Mouse (Mus musculus): ENCODE measurements around the gene Ptp4a2. TPM values are rescaled to one million over a fixed set of nuclear protein-coding genes. Genes with fewer than 3 reads are reported as not detected.

The Ptp4a2 gene
- polyA plus RNA-seq, 1 experiment from 2014 or later: 306 TPM

DNA sequence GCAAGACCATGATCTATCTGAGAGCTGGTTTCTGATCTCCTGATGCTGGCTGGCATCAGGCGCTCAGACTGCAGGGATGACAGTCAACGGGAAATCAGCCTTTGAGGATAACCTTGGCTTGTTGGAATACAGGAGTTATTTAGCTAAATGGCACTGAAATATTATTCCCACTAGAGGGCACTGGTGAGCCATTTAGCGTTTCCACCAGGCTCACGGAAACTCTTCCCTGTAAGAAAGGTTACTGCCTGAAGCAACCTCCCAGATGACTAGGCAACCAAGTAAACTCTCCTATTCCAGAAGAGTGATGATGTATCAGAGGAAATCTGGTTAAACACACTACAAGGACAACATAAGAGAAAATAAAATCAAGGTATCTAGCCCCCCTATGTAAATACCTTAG, 25.8 kb upstream of the Ptp4a2 start:
- H3K27ac ChIP-seq: no peak overlapping the region
- peaks cover 16% of the 10 kb centered on the region for H3K4me1 ChIP-seq (replicated peaks)
- H3K9ac ChIP-seq: no peak overlapping the region
- no peaks in the 10 kb centered on the region for H3K9me3 ChIP-seq
- H3K4me3 ChIP-seq: no peak overlapping the region
- WGBS: 3% methylated on average over 4 of the region's 4 CpGs
- no peaks in the 10 kb centered on the region for H3K27me3 ChIP-seq
- no peaks in the 10 kb centered on the region for H3K36me3 ChIP-seq
- H3K4me2 ChIP-seq: no peak overlapping the region
- no peak for ATAC-seq (ENCODE audit: low FRiP score)

DNA sequence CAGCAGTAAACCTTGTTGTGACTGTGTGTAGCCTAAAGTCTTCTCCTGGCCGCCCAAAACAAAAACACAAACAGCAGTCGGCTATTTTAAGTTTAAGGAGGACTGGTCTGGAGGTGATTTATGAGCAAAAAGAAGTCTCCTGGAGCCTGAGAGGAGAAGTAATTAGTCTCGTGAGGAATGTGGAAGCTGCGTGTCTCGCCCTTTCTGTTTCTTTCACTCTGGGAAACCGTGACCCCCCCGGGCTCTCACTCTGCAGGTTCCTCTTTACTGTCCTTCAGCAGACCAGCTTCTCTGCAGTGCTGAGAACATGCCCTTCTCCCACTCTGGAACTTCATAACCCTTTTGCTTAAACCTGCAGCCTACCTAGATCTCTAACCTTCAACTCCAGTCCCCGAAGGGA, 22.3 kb upstream of the Ptp4a2 start:
- WGBS: 73% methylated on average over 8 of the region's 8 CpGs
- no peak overlapping the region for H3K4me3 ChIP-seq
- H3K9me3 ChIP-seq: no peaks in the 10 kb centered on the region
- no peaks in the 10 kb centered on the region for H3K36me3 ChIP-seq
- H3K4me1 ChIP-seq (replicated peaks): peaks cover 10% of the 10 kb centered on the region
- H3K27me3 ChIP-seq: no peaks in the 10 kb centered on the region
- no peak overlapping the region for H3K27ac ChIP-seq
- H3K9ac ChIP-seq: no peak overlapping the region
- no peak for ATAC-seq (ENCODE audit: low FRiP score)
- H3K4me2 ChIP-seq: no peak overlapping the region

GRCm38 (mm10) chr4:129789635-129790034, 21.4 kb upstream of the Ptp4a2 start:
- Histone ChIP-seq H3K4me2 (no peak overlapping the region), H3K27ac (no peak overlapping the region), H3K9me3 (no peaks in the 10 kb centered on the region), H3K27me3 (no peaks in the 10 kb centered on the region), H3K9ac (no peak overlapping the region), H3K4me3 (no peak overlapping the region), H3K4me1 (replicated peaks) (peaks cover 12% of the 10 kb centered on the region), H3K36me3 (no peaks in the 10 kb centered on the region)
- ATAC-seq (ENCODE audit: low FRiP score): no peak
- WGBS: 95% methylated on average over 2 of the region's 2 CpGs

DNA sequence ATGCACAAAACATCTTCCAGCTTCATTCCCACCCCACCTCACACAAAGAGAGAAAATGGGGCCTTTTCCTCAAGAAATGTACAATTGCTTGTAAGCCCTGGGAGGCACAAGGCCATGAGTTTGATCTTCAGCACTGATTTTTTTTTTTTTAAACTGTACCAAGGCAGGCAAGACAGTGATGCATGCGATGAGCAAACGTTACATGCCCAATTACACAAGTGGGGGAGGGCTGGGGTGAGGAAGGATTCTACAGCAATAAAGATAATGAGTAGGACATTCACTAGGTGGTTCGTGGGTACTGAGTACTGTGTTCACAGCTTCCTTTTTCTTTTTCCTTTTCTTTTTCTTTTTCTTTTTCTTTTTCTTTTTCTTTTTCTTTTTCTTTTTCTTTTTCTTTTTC, 20.5 kb upstream of the Ptp4a2 start:
- Histone ChIP-seq H3K27ac (no peak overlapping the region), H3K9ac (no peak overlapping the region), H3K4me2 (no peak overlapping the region), H3K4me3 (no peak overlapping the region), H3K4me1 (replicated peaks) (peaks cover 21% of the 10 kb centered on the region), H3K27me3 (0 out of 2 replicates have a peak, but pooled peaks cover 4% of the 10 kb centered on the region), H3K36me3 (no peaks in the 10 kb centered on the region), H3K9me3 (no peaks in the 10 kb centered on the region)
- WGBS: 61% methylated on average over 3 of the region's 3 CpGs
- ATAC-seq (ENCODE audit: low FRiP score): no peak

GRCm38 (mm10) chr4:129791399-129791798, 19.6 kb upstream of the Ptp4a2 start:
- WGBS: 9% methylated on average over 1 of the region's 1 CpGs
- no peak for ATAC-seq (ENCODE audit: low FRiP score)

GRCm38 (mm10) chr4:129792666-129793202, 18.3 kb upstream of the Ptp4a2 start:
- 90% methylated on average over 7 of the region's 7 CpGs for WGBS
- H3K27me3 ChIP-seq: peaks cover 7% of the 10 kb centered on the region; the same call in 1 of the 2 replicates
- H3K4me1 ChIP-seq (replicated peaks): peaks cover 28% of the 10 kb centered on the region
- no peak overlapping the region for H3K9ac ChIP-seq
- ATAC-seq (ENCODE audit: low FRiP score): no peak
- H3K4me3 ChIP-seq: no peak overlapping the region
- H3K36me3 ChIP-seq: no peaks in the 10 kb centered on the region
- no peaks in the 10 kb centered on the region for H3K9me3 ChIP-seq
- H3K4me2 ChIP-seq: no peak overlapping the region
- no peak overlapping the region for H3K27ac ChIP-seq

More at GRCm38 (mm10) chr4:129791399-129791798, 19.6 kb upstream of the Ptp4a2 start:
- Histone ChIP-seq H3K9ac (no peak overlapping the region), H3K4me3 (no peak overlapping the region), H3K27me3 (peaks cover 7% of the 10 kb centered on the region; the same call in 1 of the 2 replicates), H3K9me3 (no peaks in the 10 kb centered on the region), H3K36me3 (no peaks in the 10 kb centered on the region), H3K27ac (no peak overlapping the region), H3K4me2 (no peak overlapping the region), H3K4me1 (replicated peaks) (peaks cover 28% of the 10 kb centered on the region)

DNA sequence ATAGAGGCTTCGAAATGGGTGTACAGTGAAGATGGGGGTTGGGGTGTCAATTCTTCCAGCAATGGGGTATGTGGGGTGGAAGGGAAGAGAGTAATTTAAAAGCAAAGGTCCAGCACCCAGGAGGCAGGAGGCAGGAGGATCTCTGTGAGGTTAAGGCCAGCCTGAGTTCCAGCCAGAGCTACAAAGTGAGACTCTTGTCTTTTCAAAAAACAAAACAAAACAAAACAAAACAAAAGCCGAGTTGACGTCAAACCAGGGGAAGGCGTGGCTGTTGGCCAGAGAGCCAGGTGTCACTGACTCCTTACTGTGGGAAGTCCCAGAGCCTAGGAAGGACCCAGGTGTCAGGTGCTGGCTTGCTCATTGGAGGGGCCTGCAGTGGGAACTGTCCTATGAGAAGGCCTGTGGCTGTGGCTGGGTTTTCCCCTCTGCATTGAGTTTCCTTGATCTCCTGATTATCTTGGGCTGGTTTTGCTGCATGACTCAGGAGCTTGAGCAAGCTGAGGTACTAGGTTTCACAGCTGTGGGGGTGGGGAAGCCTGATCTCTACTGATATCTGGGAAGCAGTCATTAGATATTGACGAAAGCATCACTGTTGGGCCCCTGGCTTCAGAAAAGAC, 17.2 kb upstream of the Ptp4a2 start:
- 69% methylated on average over 5 of the region's 5 CpGs for WGBS
- no peak overlapping the region for H3K27ac ChIP-seq
- H3K9me3 ChIP-seq: no peaks in the 10 kb centered on the region
- ATAC-seq (ENCODE audit: low FRiP score): no peak
- no peaks in the 10 kb centered on the region for H3K36me3 ChIP-seq
- H3K9ac ChIP-seq: no peak overlapping the region
- no peak overlapping the region for H3K4me3 ChIP-seq
- H3K4me2 ChIP-seq: no peak overlapping the region
- peaks cover 7% of the 10 kb centered on the region; the same call in 1 of the 2 replicates for H3K27me3 ChIP-seq
- peaks cover 28% of the 10 kb centered on the region for H3K4me1 ChIP-seq (replicated peaks)

GRCm38 (mm10) chr4:129795151-129795860, 15.7 kb upstream of the Ptp4a2 start:
- Histone ChIP-seq H3K9me3 (no peaks in the 10 kb centered on the region), H3K9ac (peak overlapping the region; percentile 44; the same call in 1 of the 2 replicates), H3K27ac (peak overlapping the region; percentile 61)

DNA sequence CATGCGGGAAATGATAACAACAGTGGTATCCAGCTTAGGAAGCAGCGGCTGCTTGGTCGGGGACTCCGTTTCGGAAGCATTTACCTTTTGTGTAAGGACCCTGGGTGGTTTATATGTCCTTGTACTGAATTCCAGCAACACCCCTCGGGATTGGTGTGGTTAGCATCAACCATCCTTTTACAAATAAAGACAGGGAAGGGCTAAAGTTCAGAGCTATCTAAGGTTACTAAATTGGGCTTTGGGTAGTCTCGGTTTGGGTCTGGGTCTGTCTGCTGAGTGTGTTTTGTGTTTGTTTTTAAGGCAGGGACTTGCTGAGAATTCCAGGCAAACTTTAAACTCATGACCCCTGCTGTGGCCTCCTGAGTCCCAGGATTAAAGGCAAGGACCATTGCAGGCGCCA, 15.2 kb upstream of the Ptp4a2 start:
- no peak overlapping the region for H3K4me2 ChIP-seq
- H3K27me3 ChIP-seq: peaks cover 7% of the 10 kb centered on the region; the same call in 1 of the 2 replicates
- no peak overlapping the region for H3K4me3 ChIP-seq
- WGBS: 31% methylated on average over 8 of the region's 8 CpGs
- no peak for ATAC-seq (ENCODE audit: low FRiP score)
- H3K4me1 ChIP-seq (replicated peaks): peaks cover 27% of the 10 kb centered on the region
- no peak overlapping the region for H3K9ac ChIP-seq
- peak overlapping the region; percentile 61 for H3K27ac ChIP-seq
- no peaks in the 10 kb centered on the region for H3K36me3 ChIP-seq
- no peaks in the 10 kb centered on the region for H3K9me3 ChIP-seq

More at GRCm38 (mm10) chr4:129795151-129795860, 15.7 kb upstream of the Ptp4a2 start:
- ATAC-seq (ENCODE audit: low FRiP score): no peak
- WGBS: 16% methylated on average over 17 of the region's 17 CpGs
- Histone ChIP-seq H3K4me3 (0 out of 2 replicates have a peak overlapping the region, but pooled peaks have one; percentile 2), H3K4me2 (peak overlapping the region; percentile 34), H3K4me1 (replicated peaks) (peaks cover 28% of the 10 kb centered on the region), H3K36me3 (no peaks in the 10 kb centered on the region), H3K27me3 (peaks cover 7% of the 10 kb centered on the region; the same call in 1 of the 2 replicates)

DNA sequence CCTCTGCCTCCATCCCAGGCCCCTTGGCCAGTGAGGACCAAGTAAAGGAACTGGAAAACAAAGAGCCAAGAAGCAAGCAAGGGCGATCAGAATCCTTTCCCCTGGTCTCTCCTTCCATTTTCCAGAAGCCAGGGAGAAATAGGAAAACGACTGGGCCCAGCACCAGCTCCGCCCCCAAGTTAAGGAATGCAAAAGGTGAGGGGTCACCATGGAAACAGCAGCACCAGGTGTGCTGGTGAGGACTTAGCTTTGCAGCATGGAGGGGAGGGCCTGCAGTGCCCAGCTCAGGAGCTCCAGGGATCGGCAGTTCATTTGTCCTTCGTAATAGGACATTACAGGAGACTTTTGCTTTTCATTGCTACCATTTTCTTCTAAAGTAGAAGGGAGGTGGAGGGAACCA, 13.0 kb upstream of the Ptp4a2 start:
- Histone ChIP-seq H3K9me3 (no peaks in the 10 kb centered on the region), H3K27me3 (peaks cover 7% of the 10 kb centered on the region; the same call in 1 of the 2 replicates), H3K4me2 (no peak overlapping the region), H3K4me3 (no peak overlapping the region), H3K27ac (no peak overlapping the region), H3K4me1 (replicated peaks) (peaks cover 18% of the 10 kb centered on the region), H3K36me3 (no peaks in the 10 kb centered on the region), H3K9ac (no peak overlapping the region)
- WGBS: 36% methylated on average over 5 of the region's 5 CpGs
- no peak for ATAC-seq (ENCODE audit: low FRiP score)

DNA sequence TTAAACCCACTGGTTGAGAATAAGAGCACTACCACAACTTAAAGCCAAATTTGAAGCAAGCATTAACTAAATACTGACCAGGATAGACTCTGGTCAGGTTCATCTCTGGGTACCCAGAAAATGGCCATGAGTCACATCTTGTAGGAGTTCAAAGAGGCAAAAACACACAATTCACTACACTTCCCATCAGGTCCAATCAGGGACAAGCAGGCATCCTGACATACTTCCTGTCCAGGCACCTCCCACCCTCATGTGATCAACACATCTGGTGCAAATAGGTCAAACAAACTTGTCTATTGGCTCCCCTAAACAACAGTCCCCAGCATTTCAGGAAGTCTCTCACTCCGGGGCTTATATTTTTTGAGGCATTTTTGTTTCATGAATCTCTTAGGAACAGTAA, 7.7 kb upstream of the Ptp4a2 start:
- no peak overlapping the region for H3K27ac ChIP-seq
- H3K4me2 ChIP-seq: no peak overlapping the region
- H3K4me3 ChIP-seq: no peak overlapping the region
- H3K9ac ChIP-seq: no peak overlapping the region
- H3K4me1 ChIP-seq (replicated peaks): no peaks in the 10 kb centered on the region
- H3K36me3 ChIP-seq: no peaks in the 10 kb centered on the region
- no peaks in the 10 kb centered on the region for H3K9me3 ChIP-seq
- WGBS: 76% methylated on average over 1 of the region's 1 CpGs
- ATAC-seq (ENCODE audit: low FRiP score): no peak
- no peaks in the 10 kb centered on the region for H3K27me3 ChIP-seq

DNA sequence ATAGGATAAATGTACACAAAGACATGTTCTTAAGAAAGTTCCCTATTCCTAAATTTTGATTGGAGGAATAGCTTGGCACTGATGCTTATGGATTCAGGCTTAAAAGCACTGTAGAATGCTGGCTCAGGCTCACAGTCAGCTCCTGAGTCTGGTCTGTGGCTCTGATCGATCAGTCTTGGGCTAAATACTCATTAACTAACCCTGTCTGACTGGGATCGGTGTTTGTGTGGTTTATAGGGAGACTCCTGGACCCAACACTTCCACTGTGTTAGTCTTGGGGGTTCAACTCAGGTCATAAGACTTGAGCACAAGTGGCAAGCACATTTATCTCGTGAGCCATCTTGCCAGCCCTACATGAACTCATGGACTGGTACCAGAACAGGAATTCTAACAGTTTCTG, 6.0 kb upstream of the Ptp4a2 start:
- H3K4me3 ChIP-seq: no peak overlapping the region
- no peaks in the 10 kb centered on the region for H3K36me3 ChIP-seq
- no peak overlapping the region for H3K27ac ChIP-seq
- WGBS: 88% methylated on average over 3 of the region's 3 CpGs
- no peak overlapping the region for H3K4me2 ChIP-seq
- peaks cover 5% of the 10 kb centered on the region for H3K27me3 ChIP-seq
- H3K9ac ChIP-seq: no peak overlapping the region
- no peaks in the 10 kb centered on the region for H3K4me1 ChIP-seq (replicated peaks)
- no peak for ATAC-seq (ENCODE audit: low FRiP score)
- no peaks in the 10 kb centered on the region for H3K9me3 ChIP-seq

Measured in hindbrain, embryonic 13.5 days (tissue).